13 mouse cellular contexts compared by ENCODE assay signal in genomic region chr13:110367961-110368555, GRCm38 (mm10). TPM values are rescaled to one million over a fixed set of nuclear protein-coding genes. Genes with fewer than 3 reads are reported as not detected.
DNase-seq lines count a peak whose midpoint lies in the region; ATAC-seq and TF ChIP-seq lines count a peak whose summit lies in the region.
"Had no signal": no experiment of that assay in that cellular context is flagged by ENCODE, and none has a peak within 500 bp of the region (broad histone marks: within the 10 kb centered on the region; RNA-seq: fewer than 3 reads in every experiment).

No protein-coding gene starts in this region.

- peak in 1 of 2 experiments; percentile 46; a peak in 1 of 4 replicates for TF ChIP-seq EP300 in MEL (IDR thresholded peaks at IDR 0.05; ENCODE audit: low read depth in 1 of 2, low read length in 2 of 2)

- H3K27me3 ChIP-seq in hindbrain, embryonic 14.5 days (ENCODE audit: control insufficient read depth, insufficient read depth, low read length): no peaks in the 10 kb centered on the region
- no peaks in the 10 kb centered on the region for H3K27me3 ChIP-seq in hindbrain, embryonic 10.5 days (ENCODE audit: insufficient read depth, poor library complexity, severe bottlenecking)
- no peaks in the 10 kb centered on the region for H3K27me3 ChIP-seq in MEL (ENCODE audit: control insufficient read depth in 1 of 2, insufficient read depth in 2 of 2, low read length in 2 of 2)
- H3K27me3 ChIP-seq in forebrain, embryonic 15.5 days: no peaks in the 10 kb centered on the region
- no peaks in the 10 kb centered on the region for H3K27me3 ChIP-seq in midbrain, embryonic 13.5 days
- H3K27me3 ChIP-seq: embryonic facial prominence, embryonic 15.5 days; heart, embryonic 12.5 days had no signal

- H3K27ac ChIP-seq in hindbrain, embryonic 14.5 days: no peak overlapping the region
- no peak overlapping the region for H3K27ac ChIP-seq in hindbrain, embryonic 10.5 days
- 0 out of 2 replicates have a peak overlapping the region, but pooled peaks have one; percentile 27 for H3K27ac ChIP-seq in MEL (ENCODE audit: control insufficient read depth, low read depth, low read length)
- no peak overlapping the region for H3K27ac ChIP-seq in forebrain, embryonic 15.5 days (replicated peaks)
- H3K27ac ChIP-seq in midbrain, embryonic 13.5 days: no peak overlapping the region
- H3K27ac ChIP-seq: embryonic facial prominence, embryonic 15.5 days; kidney, postnatal 0 days had no signal

- H3K79me2 ChIP-seq in MEL (ENCODE audit: control insufficient read depth, insufficient read depth, low read length, poor library complexity): no peaks in the 10 kb centered on the region

- no peak for TF ChIP-seq POLR2A in MEL (IDR thresholded peaks at IDR 0.05; ENCODE audit: control insufficient read depth in 1 of 2, insufficient read depth in 1 of 2, low read depth in 1 of 2, low read length in 2 of 2, poor library complexity in 1 of 2)

- no peak for TF ChIP-seq CTCF in MEL (IDR thresholded peaks at IDR 0.05 in 2 of 3, conservative IDR thresholded peaks at IDR 0.05 in 1 of 3; ENCODE audit: control insufficient read depth in 1 of 3, insufficient read depth in 1 of 3, low read depth in 2 of 3, low read length in 3 of 3, poor library complexity in 1 of 3, severe bottlenecking in 1 of 3)

- no peak overlapping the region for H3K4me3 ChIP-seq in hindbrain, embryonic 14.5 days (replicated peaks; ENCODE audit: low read length)
- H3K4me3 ChIP-seq in hindbrain, embryonic 10.5 days: no peak overlapping the region
- H3K4me3 ChIP-seq in MEL (ENCODE audit: control insufficient read depth in 1 of 2, insufficient read depth in 1 of 2, low read depth in 2 of 2, low read length in 2 of 2): no peak overlapping the region
- H3K4me3 ChIP-seq in forebrain, embryonic 15.5 days: no peak overlapping the region
- H3K4me3 ChIP-seq in midbrain, embryonic 13.5 days (replicated peaks): no peak overlapping the region
- H3K4me3 ChIP-seq: embryonic facial prominence, embryonic 15.5 days; heart, embryonic 12.5 days; megakaryocyte, embryonic 14.5 days had no signal

- no peak for DNase-seq in hindbrain, embryonic 14.5 days (ENCODE audit: low spot score)
- no peak for DNase-seq in hindbrain, embryonic 10.5 days (ENCODE audit: low spot score)
- DNase-seq in MEL (ENCODE audit: low read depth, low spot score) (peak; percentile 32), MN1 (ENCODE audit: low spot score) (no peak)
- DNase-seq in urinary bladder, adult 18-20 months (ENCODE audit: low spot score in 2 of 2): no peak

- no peak overlapping the region for H3K4me2 ChIP-seq in hindbrain, embryonic 14.5 days (replicated peaks)
- H3K4me2 ChIP-seq in forebrain, embryonic 15.5 days (replicated peaks): no peak overlapping the region
- H3K4me2 ChIP-seq in midbrain, embryonic 13.5 days (replicated peaks): no peak overlapping the region
- H3K4me2 ChIP-seq: embryonic facial prominence, embryonic 15.5 days; heart, embryonic 12.5 days had no signal

- no peaks in the 10 kb centered on the region for H3K4me1 ChIP-seq in hindbrain, embryonic 14.5 days (replicated peaks; ENCODE audit: control insufficient read depth, insufficient read depth, low read length)
- no peaks in the 10 kb centered on the region for H3K4me1 ChIP-seq in hindbrain, embryonic 10.5 days (replicated peaks)
- H3K4me1 ChIP-seq in MEL (ENCODE audit: control insufficient read depth in 1 of 2, insufficient read depth in 2 of 2, low read length in 2 of 2): peaks cover 3 to 10% of the 10 kb centered on the region in 2 experiments
- H3K4me1 ChIP-seq in forebrain, embryonic 15.5 days: no peaks in the 10 kb centered on the region
- H3K4me1 ChIP-seq in midbrain, embryonic 13.5 days (replicated peaks): no peaks in the 10 kb centered on the region
- H3K4me1 ChIP-seq: embryonic facial prominence, embryonic 15.5 days; heart, embryonic 12.5 days; megakaryocyte, embryonic 14.5 days had no signal

- TF ChIP-seq RAD21 in MEL (IDR thresholded peaks at IDR 0.05; ENCODE audit: low read depth, low read length): no peak

- no peak overlapping the region for H3K9ac ChIP-seq in hindbrain, embryonic 14.5 days
- no peak overlapping the region for H3K9ac ChIP-seq in MEL (ENCODE audit: control insufficient read depth, low read depth, low read length, poor library complexity, severe bottlenecking)
- no peak overlapping the region for H3K9ac ChIP-seq in forebrain, embryonic 15.5 days (replicated peaks)
- H3K9ac ChIP-seq in midbrain, embryonic 13.5 days (replicated peaks): no peak overlapping the region
- H3K9ac ChIP-seq: embryonic facial prominence, embryonic 15.5 days; heart, embryonic 12.5 days had no signal

- WGBS in hindbrain, embryonic 14.5 days: 97% methylated on average over 3 of the region's 3 CpGs
- WGBS in hindbrain, embryonic 10.5 days: 91% methylated on average over 3 of the region's 3 CpGs
- WGBS in forebrain, embryonic 15.5 days: 94% methylated on average over 3 of the region's 3 CpGs
- 92% methylated on average over 3 of the region's 3 CpGs for WGBS in midbrain, embryonic 13.5 days

- H3K36me3 ChIP-seq in hindbrain, embryonic 14.5 days (replicated peaks; ENCODE audit: control insufficient read depth, insufficient read depth): no peaks in the 10 kb centered on the region
- no peaks in the 10 kb centered on the region for H3K36me3 ChIP-seq in hindbrain, embryonic 10.5 days
- peaks cover 0 to 2% of the 10 kb centered on the region in 2 experiments; a peak in 2 of 4 replicates for H3K36me3 ChIP-seq in MEL (ENCODE audit: control insufficient read depth in 1 of 2, insufficient read depth in 2 of 2, low read length in 2 of 2)
- H3K36me3 ChIP-seq in forebrain, embryonic 15.5 days: no peaks in the 10 kb centered on the region
- H3K36me3 ChIP-seq in midbrain, embryonic 13.5 days: no peaks in the 10 kb centered on the region
- H3K36me3 ChIP-seq: embryonic facial prominence, embryonic 15.5 days; heart, embryonic 12.5 days had no signal

- H3K9me3 ChIP-seq in hindbrain, embryonic 14.5 days (ENCODE audit: control insufficient read depth, low read length): no peaks in the 10 kb centered on the region
- 0 out of 2 replicates have a peak, but pooled peaks cover 3% of the 10 kb centered on the region for H3K9me3 ChIP-seq in hindbrain, embryonic 10.5 days
- no peaks in the 10 kb centered on the region for H3K9me3 ChIP-seq in MEL (replicated peaks; ENCODE audit: insufficient read depth, low read length)
- no peaks in the 10 kb centered on the region for H3K9me3 ChIP-seq in forebrain, embryonic 15.5 days
- H3K9me3 ChIP-seq in midbrain, embryonic 13.5 days: no peaks in the 10 kb centered on the region
- H3K9me3 ChIP-seq: embryonic facial prominence, embryonic 15.5 days; heart, embryonic 12.5 days had no signal

- ATAC-seq in hindbrain, embryonic 14.5 days (ENCODE audit: low FRiP score): peak; percentile 21; the same call in 1 of the 2 replicates
- peak; percentile 46; the same call in 1 of the 2 replicates for ATAC-seq in forebrain, embryonic 15.5 days (replicated peaks)
- ATAC-seq in midbrain, embryonic 13.5 days: peak; percentile 53

TF ChIP-seq in MEL, 35 proteins besides CTCF, POLR2A, EP300 and RAD21:
- TF ChIP-seq GATA1 (IDR thresholded peaks at IDR 0.05; ENCODE audit: low read depth, low read length) (peak; percentile 36; the same call in 1 of the 2 replicates), BHLHE40 (IDR thresholded peaks at IDR 0.05; ENCODE audit: borderline replicate concordance, low read depth, low read length) (0 out of 2 replicates have a peak, but pooled peaks have one; percentile 31), NELFE (IDR thresholded peaks at IDR 0.05; ENCODE audit: low read depth, low read length) (no peak), ETS1 (IDR thresholded peaks at IDR 0.05; ENCODE audit: low read depth, low read length) (peak; percentile 29; the same call in 1 of the 2 replicates)

RNA-seq across cellular contexts. Expression of gene Gapt, which starts 11.1 kb away (rescaled TPM):
- polyA plus RNA-seq in hindbrain, embryonic 14.5 days (2014; fragmentation: Nextera tagmentation; extraction: Ambion mirVana): 0.09 TPM in 1 of 2 replicates, not detected in the other
- polyA plus RNA-seq in hindbrain, embryonic 10.5 days (2016; fragmentation: Nextera tagmentation; extraction: Ambion mirVana): 0.09 and 0.10 TPM in 2 replicates
- total RNA-seq in MEL (2012; rRNA removed): 0.12 and 0.16 TPM in 2 replicates
- under 1 TPM in 1 of 2 experiments, not detected in 1; 0.07 TPM for polyA plus RNA-seq in MEL (2012; ENCODE audit: insufficient read depth in 1 of 2, insufficient read length in 2 of 2, low read depth in 1 of 2, low replicate concordance in 2 of 2, missing spikeins in 1 of 2)
- not detected in 2 replicates for polyA plus RNA-seq in forebrain, embryonic 15.5 days (2015; fragmentation: Nextera tagmentation; extraction: Ambion mirVana)
- 0.09 TPM in 1 of 2 replicates, not detected in the other for polyA plus RNA-seq in midbrain, embryonic 13.5 days (2015; fragmentation: Nextera tagmentation; extraction: Ambion mirVana)
- total RNA-seq: left cerebral cortex, postnatal 25 days had no signal
- polyA plus RNA-seq: cortical plate, adult 2 months had no signal

RNA-seq across cellular contexts. Expression of gene Plk2, which starts 26.8 kb away (rescaled TPM):
- polyA plus RNA-seq in hindbrain, embryonic 14.5 days (2014; fragmentation: Nextera tagmentation; extraction: Ambion mirVana): 142 and 150 TPM in 2 replicates
- polyA plus RNA-seq in hindbrain, embryonic 10.5 days (2016; fragmentation: Nextera tagmentation; extraction: Ambion mirVana): 56.7 and 59.9 TPM in 2 replicates
- not detected in 2 replicates for total RNA-seq in MEL (2012; rRNA removed)
- polyA plus RNA-seq in MEL (2012; ENCODE audit: insufficient read depth in 1 of 2, insufficient read length in 2 of 2, low read depth in 1 of 2, low replicate concordance in 2 of 2, missing spikeins in 1 of 2): not detected
- polyA plus RNA-seq in forebrain, embryonic 15.5 days (2015; fragmentation: Nextera tagmentation; extraction: Ambion mirVana): 177 and 183 TPM in 2 replicates
- 155 TPM in 2 replicates for polyA plus RNA-seq in midbrain, embryonic 13.5 days (2015; fragmentation: Nextera tagmentation; extraction: Ambion mirVana)

Comparison
In these comparisons a context has a peak if more than half of its experiments do, and no peak if none do; other contexts are left out.
1. RNA of gene Plk2, which starts 26.8 kb away (polyA plus RNA-seq): 177 to 183 TPM in forebrain, embryonic 15.5 days, 155 TPM in midbrain, embryonic 13.5 days, 142 to 150 TPM in hindbrain, embryonic 14.5 days and 56.7 to 59.9 TPM in hindbrain, embryonic 10.5 days; not detected in MEL; every median in the first group is over 10 times any median in the second.
2. Peak in every context shown above with its lines, with median percentiles within 50 percentile points of each other: ATAC-seq.